Mouse (Mus musculus): ENCODE data around the gene Gm20877. TPM values are rescaled to one million over a fixed set of nuclear protein-coding genes. Genes with fewer than 3 reads are reported as not detected.
"Not testable (repeated sequence)": the region's sequence is repeated elsewhere in the genome, so short reads cannot be mapped to it uniquely, and the experiment has no call there.

The Gm20877 gene
- not detected in 2 replicates for polyA plus RNA-seq (2014; fragmentation: Nextera tagmentation; extraction: Ambion mirVana)

GRCm38 (mm10) chrY:17093573-17093972, at the start of gene Gm20877:
Gm20877 (plus strand) TSS chrY:17093873.
- not testable (repeated sequence) for H3K36me3 ChIP-seq (ENCODE audit: control insufficient read depth, insufficient read depth, low read length); ATAC-seq (replicated peaks; ENCODE audit: low FRiP score); DNase-seq (ENCODE audit: low spot score); H3K27me3 ChIP-seq (replicated peaks; ENCODE audit: control insufficient read depth, insufficient read depth, low read length); H3K27ac ChIP-seq (ENCODE audit: low read depth, low read length); H3K4me2 ChIP-seq; H3K4me3 ChIP-seq (ENCODE audit: low read depth, low read length); H3K9me3 ChIP-seq (ENCODE audit: control insufficient read depth, low read length); H3K9ac ChIP-seq (ENCODE audit: low read depth, low read length); H3K4me1 ChIP-seq (replicated peaks; ENCODE audit: control insufficient read depth, insufficient read depth, low read length)
- no CpG with 5 or more reads among the region's 3 CpGs for WGBS
